Mouse (Mus musculus): ENCODE data around the gene Adgre4. TPM values are rescaled to one million over a fixed set of nuclear protein-coding genes. Genes with fewer than 3 reads are reported as not detected.

Adgre4 gene
- polyA plus RNA-seq (2016; fragmentation: Nextera tagmentation; extraction: Ambion mirVana) = 0.10 and 0.14 TPM in 2 replicates

DNA sequence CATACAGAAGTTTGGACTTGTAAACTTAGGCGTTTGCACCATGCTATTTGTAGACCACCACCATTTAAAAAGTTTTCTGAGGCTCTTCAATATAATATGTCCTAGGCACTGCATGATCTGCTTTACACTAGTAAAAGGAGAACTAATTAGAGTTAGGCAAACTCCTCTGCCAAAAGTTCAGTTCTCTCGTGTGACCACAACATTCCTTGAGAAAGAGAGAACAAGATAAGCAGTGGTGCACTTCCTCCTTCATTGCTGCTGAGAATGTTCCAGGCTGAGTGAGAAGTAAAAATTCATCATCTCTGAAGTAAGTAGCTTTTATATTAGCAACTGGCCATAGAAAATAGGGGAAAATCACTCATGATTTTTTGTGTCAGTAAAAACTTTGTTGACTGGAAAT lies at the start of gene Adgre4:
Adgre4 (plus strand) TSS at position 199 of the 400 bp plus-strand sequence.
- no peaks in the 10 kb centered on the region for H3K4me1 ChIP-seq
- WGBS = 77% methylated on average over 2 of the region's 2 CpGs
- no peak for DNase-seq (ENCODE audit: low spot score)

DNA sequence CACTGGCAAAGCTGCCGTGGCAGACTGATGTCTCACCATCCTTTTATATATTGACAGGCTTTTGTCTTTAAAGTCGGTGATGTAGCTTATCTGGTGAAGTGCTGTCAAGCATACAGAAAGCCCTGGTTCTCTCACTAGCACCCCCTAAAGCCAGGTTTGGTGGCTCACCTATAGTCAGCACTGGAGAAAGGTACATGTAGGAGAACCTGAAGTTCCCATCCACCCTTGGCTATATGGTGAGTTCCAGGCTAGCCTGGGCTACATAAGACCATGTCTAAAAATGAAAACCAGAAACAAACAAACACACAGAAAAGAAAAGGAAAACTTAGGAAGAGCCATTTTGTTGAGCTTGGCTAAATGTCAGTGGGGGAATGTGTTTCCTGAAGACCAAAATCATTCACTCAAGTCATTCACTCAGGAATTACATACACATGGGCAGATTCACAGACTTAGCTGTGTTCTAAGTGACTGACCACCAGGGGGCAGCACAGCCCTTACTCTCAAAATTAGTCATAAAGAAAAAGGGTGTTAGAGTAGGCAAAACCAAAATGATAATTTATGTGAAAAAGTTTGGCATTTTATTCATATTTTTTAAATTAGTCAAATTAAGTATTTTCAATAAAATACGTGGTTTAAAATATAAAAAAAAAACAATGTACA lies 47.5 kb upstream of the Adgre4 start:
- no peaks in the 10 kb centered on the region for H3K27me3 ChIP-seq (ENCODE audit: low read depth, poor library complexity, severe bottlenecking)
- H3K4me3 ChIP-seq = no peak overlapping the region
- H3K4me1 ChIP-seq = no peaks in the 10 kb centered on the region
- H3K36me3 ChIP-seq = peaks cover 41% of the 10 kb centered on the region
- WGBS = 67% methylated on average over 3 of the region's 3 CpGs
- peak; percentile 69 for DNase-seq (ENCODE audit: low spot score)
- H3K27ac ChIP-seq (replicated peaks) = no peak overlapping the region
- no peaks in the 10 kb centered on the region for H3K9me3 ChIP-seq (replicated peaks)

More for the DNA sequence above, at the start of gene Adgre4:
- H3K9me3 ChIP-seq (replicated peaks) = no peaks in the 10 kb centered on the region
- H3K27me3 ChIP-seq (ENCODE audit: low read depth, poor library complexity, severe bottlenecking) = no peaks in the 10 kb centered on the region
- H3K4me3 ChIP-seq = no peak within 1 kb of the TSS
- H3K36me3 ChIP-seq = no peaks in the 10 kb centered on the region
- H3K27ac ChIP-seq (replicated peaks) = no peak within 1 kb of the TSS

DNA sequence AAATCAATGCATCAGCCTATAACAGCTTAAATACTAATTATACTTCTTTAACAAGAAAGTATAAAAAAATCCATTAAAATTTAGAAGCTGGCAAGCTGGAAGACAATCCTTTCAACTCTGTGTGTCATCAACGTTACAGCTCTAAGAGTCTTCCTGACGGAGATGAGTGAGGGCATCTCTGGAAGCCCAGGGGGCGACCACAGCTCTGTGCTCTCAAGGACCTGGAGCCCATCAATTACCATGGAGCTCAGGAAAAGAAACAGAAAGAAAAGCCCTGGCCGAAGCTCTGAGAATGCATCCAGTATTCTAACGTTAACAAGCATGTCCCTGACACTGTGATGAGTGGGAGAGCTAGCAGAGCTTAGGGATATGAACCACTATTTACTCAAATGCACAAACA lies 46.9 kb upstream of the Adgre4 start:
- no peaks in the 10 kb centered on the region for H3K9me3 ChIP-seq (replicated peaks)
- WGBS = 82% methylated on average over 5 of the region's 5 CpGs

DNA sequence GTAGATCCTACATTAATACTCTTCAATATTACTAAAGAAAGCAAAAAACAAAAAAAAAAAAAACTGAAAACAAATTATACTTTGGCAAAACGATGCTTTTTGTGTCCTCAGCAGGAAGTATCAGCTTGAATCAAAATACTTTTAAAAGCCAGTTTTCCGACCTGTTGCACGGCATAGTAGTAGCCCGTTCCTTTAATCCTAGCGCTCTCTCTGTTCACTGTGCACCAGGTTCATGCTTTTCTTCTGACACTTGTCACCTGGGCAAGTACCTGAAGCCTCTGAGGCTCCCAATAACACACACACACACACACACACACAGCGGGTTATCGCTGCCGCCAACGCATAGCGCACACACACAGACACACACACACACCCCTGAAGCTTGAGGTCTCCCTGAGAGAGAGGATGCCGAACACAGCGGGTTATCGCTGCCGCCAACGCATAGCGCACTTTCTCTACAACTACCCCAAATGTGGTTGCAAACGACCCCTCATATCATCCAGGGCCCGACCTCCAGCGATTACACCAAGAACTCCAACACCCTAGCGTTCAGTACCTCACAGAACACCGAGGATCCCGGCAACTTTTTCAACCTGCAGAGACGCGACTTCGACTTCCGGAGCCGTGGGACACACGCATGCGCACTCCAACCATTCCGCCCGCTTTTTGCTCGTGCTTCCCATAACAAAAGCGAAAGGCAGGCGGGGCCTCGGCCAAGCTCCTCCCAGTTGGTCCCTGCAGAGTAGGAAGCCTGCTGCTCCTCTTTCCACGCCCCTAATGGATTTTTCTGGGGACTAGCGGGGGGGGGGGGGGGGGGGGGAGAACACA lies 37.6 kb upstream of the Adgre4 start, which contains the start of gene Pot1b:
Pot1b (minus strand) TSS at position 645 of the 828 bp plus-strand sequence.
- peak within 1 kb of the TSS; percentile 84 for H3K4me3 ChIP-seq
- H3K4me1 ChIP-seq = peaks cover 10% of the 10 kb centered on the region; the same call in 1 of the 2 replicates
- 0% methylated on average over 37 of the region's 37 CpGs for WGBS
- H3K27ac ChIP-seq (replicated peaks) = peak within 1 kb of the TSS; percentile 86
- H3K9me3 ChIP-seq (replicated peaks) = no peaks in the 10 kb centered on the region
- peak; percentile 98 for DNase-seq (ENCODE audit: low spot score)
- H3K27me3 ChIP-seq (ENCODE audit: low read depth, poor library complexity, severe bottlenecking) = no peaks in the 10 kb centered on the region
- H3K36me3 ChIP-seq = peaks cover 19% of the 10 kb centered on the region

More for the DNA sequence above, 46.9 kb upstream of the Adgre4 start:
- Histone ChIP-seq H3K4me3 (no peak overlapping the region), H3K27me3 (ENCODE audit: low read depth, poor library complexity, severe bottlenecking) (no peaks in the 10 kb centered on the region), H3K27ac (replicated peaks) (no peak overlapping the region), H3K36me3 (peaks cover 35% of the 10 kb centered on the region), H3K4me1 (no peaks in the 10 kb centered on the region)
- no peak for DNase-seq (ENCODE audit: low spot score)

DNA sequence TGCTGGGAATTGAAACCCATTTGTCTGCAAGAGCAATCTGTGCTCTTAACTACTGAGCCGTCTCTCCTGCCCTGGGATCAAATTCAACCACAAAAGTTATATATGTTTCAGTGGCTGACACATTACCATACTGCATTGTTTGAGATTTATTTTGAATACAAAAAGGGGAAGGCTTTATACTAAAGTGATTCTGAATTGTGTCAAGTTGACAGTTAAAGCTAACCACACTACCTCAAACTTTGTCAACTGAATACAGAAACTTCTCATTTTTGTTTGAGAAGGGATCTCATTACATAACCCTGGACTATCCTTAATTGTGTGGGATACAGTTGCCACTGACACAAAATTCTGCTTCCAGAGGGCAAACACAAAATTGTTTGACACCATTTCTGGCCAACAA lies 28.5 kb upstream of the Adgre4 start:
- H3K36me3 ChIP-seq = no peaks in the 10 kb centered on the region
- H3K9me3 ChIP-seq (replicated peaks) = no peaks in the 10 kb centered on the region
- no peaks in the 10 kb centered on the region for H3K27me3 ChIP-seq (ENCODE audit: low read depth, poor library complexity, severe bottlenecking)
- DNase-seq (ENCODE audit: low spot score) = no peak
- 89% methylated on average over 1 of the region's 1 CpGs for WGBS
- H3K4me1 ChIP-seq = no peaks in the 10 kb centered on the region
- H3K27ac ChIP-seq (replicated peaks) = no peak overlapping the region
- H3K4me3 ChIP-seq = no peak overlapping the region

DNA sequence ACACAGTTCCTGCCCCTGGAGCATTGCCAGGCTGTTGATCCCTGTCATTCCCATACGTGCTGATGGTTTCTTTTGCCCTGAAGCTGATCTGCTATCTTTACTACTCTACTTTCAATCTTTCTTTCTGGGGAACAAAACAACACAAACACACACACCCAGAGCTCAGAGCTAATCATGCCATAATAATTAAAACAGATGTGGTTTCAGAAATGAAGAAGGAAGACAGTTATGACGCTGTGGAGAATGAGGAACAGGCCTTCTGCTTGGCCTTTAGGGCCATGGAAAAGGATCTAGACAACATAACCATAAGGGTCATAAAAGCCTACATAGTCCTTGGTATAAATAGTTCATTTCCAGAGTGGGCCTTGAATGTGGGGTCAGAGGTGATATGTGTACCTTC lies 27.5 kb upstream of the Adgre4 start:
- H3K27ac ChIP-seq (replicated peaks) = no peak overlapping the region
- 83% methylated on average over 2 of the region's 2 CpGs for WGBS
- H3K9me3 ChIP-seq (replicated peaks) = no peaks in the 10 kb centered on the region
- no peak for DNase-seq (ENCODE audit: low spot score)
- no peak overlapping the region for H3K4me3 ChIP-seq
- no peaks in the 10 kb centered on the region for H3K27me3 ChIP-seq (ENCODE audit: low read depth, poor library complexity, severe bottlenecking)
- H3K4me1 ChIP-seq = no peaks in the 10 kb centered on the region
- no peaks in the 10 kb centered on the region for H3K36me3 ChIP-seq

DNA sequence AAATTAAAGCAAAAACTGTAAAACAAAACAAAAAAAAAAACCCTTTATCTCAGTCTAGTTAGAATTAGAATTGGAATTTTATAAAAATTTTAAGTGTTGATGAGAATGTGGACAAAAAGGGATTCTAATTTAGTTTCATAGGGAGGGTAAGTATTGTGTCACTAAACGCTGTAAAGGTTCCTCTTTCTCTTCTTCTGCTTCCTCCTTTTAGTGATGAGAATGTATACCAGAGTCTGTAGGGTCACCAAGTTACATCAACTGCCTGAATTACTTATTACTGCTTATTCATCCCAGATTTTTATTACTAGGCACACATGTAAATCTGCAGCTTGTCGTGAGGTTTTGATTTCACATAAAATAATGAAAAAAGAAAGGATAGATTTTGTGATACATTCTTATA lies 23.6 kb upstream of the Adgre4 start:
- no peak for DNase-seq (ENCODE audit: low spot score)
- 85% methylated on average over 2 of the region's 2 CpGs for WGBS
- Histone ChIP-seq H3K9me3 (replicated peaks) (no peaks in the 10 kb centered on the region), H3K4me3 (no peak overlapping the region), H3K27ac (replicated peaks) (no peak overlapping the region), H3K4me1 (no peaks in the 10 kb centered on the region), H3K36me3 (no peaks in the 10 kb centered on the region), H3K27me3 (ENCODE audit: low read depth, poor library complexity, severe bottlenecking) (no peaks in the 10 kb centered on the region)

DNA sequence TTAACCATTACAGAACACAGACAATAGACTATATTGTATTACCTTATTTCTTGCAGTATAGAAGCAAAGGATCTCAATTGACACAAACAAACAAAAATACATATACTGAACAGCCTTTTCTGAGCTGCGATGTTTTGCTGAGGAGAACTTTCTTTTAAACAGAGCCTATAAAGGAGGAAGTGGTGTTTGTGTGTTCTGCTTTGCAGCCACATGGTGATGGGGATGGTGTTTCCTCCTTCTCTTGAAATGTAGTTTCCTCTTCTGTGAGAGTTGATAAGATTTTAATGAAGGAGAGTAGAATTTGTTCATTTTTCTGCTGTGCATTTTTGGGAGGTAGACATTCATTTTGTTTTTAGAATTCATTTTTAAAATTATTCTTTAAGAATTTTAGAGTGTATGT lies 13.1 kb upstream of the Adgre4 start:
- H3K4me3 ChIP-seq = no peak overlapping the region
- H3K27ac ChIP-seq (replicated peaks) = no peak overlapping the region
- no peaks in the 10 kb centered on the region for H3K36me3 ChIP-seq
- H3K27me3 ChIP-seq (ENCODE audit: low read depth, poor library complexity, severe bottlenecking) = no peaks in the 10 kb centered on the region
- no peaks in the 10 kb centered on the region for H3K4me1 ChIP-seq
- H3K9me3 ChIP-seq (replicated peaks) = no peaks in the 10 kb centered on the region
- WGBS = 81% methylated on average over 1 of the region's 1 CpGs
- no peak for DNase-seq (ENCODE audit: low spot score)

DNA sequence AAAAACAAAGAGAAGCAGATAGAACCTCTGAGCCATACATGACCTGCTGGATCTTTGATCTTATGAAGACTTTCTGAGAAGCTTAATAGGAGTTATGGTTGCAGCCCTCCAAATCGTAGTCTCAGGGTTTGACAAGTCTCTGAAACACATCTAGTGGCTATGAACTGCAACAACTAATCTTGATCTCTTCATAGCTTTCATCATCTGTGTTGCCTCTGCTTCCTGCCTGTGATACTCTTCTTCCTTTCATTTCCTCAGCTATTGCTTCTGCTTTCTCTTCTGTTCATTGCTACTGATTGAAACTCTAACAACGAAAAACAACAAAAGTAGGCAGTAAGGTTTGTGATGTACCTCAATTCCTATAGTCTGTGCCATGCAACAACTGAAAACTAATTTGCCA lies 1.4 kb downstream of the Adgre4 start:
- Histone ChIP-seq H3K36me3 (no peaks in the 10 kb centered on the region), H3K27ac (replicated peaks) (no peak overlapping the region), H3K9me3 (replicated peaks) (no peaks in the 10 kb centered on the region), H3K4me3 (no peak overlapping the region), H3K27me3 (ENCODE audit: low read depth, poor library complexity, severe bottlenecking) (no peaks in the 10 kb centered on the region), H3K4me1 (no peaks in the 10 kb centered on the region)
- 82% methylated on average over 2 of the region's 2 CpGs for WGBS
- DNase-seq (ENCODE audit: low spot score) = no peak

DNA sequence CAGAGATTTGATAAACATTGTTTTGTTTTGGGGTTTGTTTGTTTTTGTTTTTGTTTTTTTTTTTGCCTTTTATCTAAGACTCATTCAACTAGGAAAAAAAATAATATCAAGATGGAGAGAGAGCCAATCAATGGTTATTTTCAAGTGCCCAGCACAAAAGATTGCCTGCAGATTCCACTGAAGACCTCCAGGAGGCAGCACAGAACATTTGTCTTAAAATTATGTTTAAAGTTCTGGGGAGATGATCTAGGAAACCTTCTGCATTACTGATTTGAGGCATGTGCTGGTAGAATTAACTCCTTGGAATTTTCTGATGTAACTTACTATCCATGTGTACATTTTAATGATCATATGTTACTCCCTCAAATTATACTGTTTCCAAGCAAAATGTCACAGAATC lies 63.9 kb downstream of the Adgre4 start:
- H3K36me3 ChIP-seq = no peaks in the 10 kb centered on the region

DNA sequence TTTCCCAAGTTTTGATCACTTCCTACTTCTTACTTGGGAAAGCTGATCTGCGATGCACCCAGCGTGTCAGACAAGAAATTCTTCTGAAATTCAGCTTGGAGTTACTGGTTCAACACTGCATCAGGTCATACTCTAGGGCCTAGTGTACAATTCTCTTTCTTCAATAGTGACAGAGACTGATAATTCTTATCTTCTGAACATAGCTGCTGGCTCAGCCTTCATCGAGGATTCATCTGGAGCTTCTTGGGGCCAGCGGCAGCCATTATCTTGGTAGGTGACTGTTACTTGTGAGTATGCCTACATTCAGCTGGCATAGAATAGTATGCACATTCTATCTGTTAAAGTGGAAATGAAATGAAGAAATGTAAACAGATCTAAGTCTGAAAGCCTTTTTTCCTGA lies 67.1 kb downstream of the Adgre4 start:
- WGBS = 87% methylated on average over 4 of the region's 4 CpGs

More for the DNA sequence above, 63.9 kb downstream of the Adgre4 start:
- no peaks in the 10 kb centered on the region for H3K27me3 ChIP-seq (ENCODE audit: low read depth, poor library complexity, severe bottlenecking)
- no peaks in the 10 kb centered on the region for H3K4me1 ChIP-seq
- H3K27ac ChIP-seq (replicated peaks) = no peak overlapping the region
- no peak overlapping the region for H3K4me3 ChIP-seq
- no peak for DNase-seq (ENCODE audit: low spot score)
- H3K9me3 ChIP-seq (replicated peaks) = no peaks in the 10 kb centered on the region

DNA sequence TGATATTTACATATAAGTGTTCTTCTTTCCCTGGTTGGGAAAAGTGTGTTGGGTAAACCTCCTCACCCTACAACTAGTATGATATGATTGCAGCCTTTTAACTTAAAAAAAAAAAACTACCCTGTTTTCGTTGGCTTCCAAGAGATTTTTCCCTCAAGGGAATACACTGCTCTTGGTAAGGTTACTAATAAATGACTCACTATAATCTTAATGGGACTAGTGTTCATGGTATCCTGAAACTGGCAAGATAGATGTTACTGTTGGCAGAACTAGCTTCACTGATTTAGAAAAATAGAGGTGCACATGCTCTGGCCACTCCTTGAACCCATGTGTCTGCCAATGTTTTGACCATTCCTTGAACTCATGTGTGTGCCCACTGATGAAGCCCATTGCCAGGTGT lies 71.8 kb downstream of the Adgre4 start:
- 73% methylated on average over 1 of the region's 1 CpGs for WGBS
- Histone ChIP-seq H3K27ac (replicated peaks) (no peak overlapping the region), H3K36me3 (no peaks in the 10 kb centered on the region), H3K4me3 (no peak overlapping the region), H3K9me3 (replicated peaks) (no peaks in the 10 kb centered on the region), H3K27me3 (ENCODE audit: low read depth, poor library complexity, severe bottlenecking) (no peaks in the 10 kb centered on the region), H3K4me1 (no peaks in the 10 kb centered on the region)
- no peak for DNase-seq (ENCODE audit: low spot score)

More for the DNA sequence above, 67.1 kb downstream of the Adgre4 start:
- no peaks in the 10 kb centered on the region for H3K9me3 ChIP-seq (replicated peaks)
- H3K36me3 ChIP-seq = no peaks in the 10 kb centered on the region
- no peaks in the 10 kb centered on the region for H3K4me1 ChIP-seq
- H3K27ac ChIP-seq (replicated peaks) = no peak overlapping the region
- H3K27me3 ChIP-seq (ENCODE audit: low read depth, poor library complexity, severe bottlenecking) = no peaks in the 10 kb centered on the region
- no peak overlapping the region for H3K4me3 ChIP-seq
- DNase-seq (ENCODE audit: low spot score) = no peak

DNA sequence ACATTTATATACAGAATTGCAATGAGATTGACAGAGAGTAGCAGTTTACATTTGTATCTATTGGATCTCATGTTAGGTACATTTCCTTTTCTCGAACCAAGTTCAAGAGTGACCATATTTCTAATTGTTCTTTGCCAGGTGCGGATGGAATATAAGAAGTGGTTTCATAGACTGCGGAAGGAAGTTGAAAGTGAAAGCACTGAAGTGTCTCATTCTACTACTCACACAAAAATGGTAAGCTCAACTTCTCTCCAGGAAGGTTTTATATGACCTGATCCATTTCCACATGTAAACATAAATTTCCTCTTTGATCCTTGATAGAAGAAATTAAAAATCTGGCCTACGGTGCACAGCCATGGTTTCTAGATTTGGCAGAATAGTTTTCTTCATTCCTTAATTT lies 93.3 kb downstream of the Adgre4 start:
- no peak overlapping the region for H3K4me3 ChIP-seq
- no peaks in the 10 kb centered on the region for H3K4me1 ChIP-seq
- no peaks in the 10 kb centered on the region for H3K27me3 ChIP-seq (ENCODE audit: low read depth, poor library complexity, severe bottlenecking)
- no peaks in the 10 kb centered on the region; the same call in 1 of the 2 replicates for H3K9me3 ChIP-seq (replicated peaks)
- WGBS = 90% methylated on average over 4 of the region's 4 CpGs
- DNase-seq (ENCODE audit: low spot score) = no peak
- no peaks in the 10 kb centered on the region for H3K36me3 ChIP-seq
- H3K27ac ChIP-seq (replicated peaks) = no peak overlapping the region
